Mouse (Mus musculus) cortical plate, adult 2 months (tissue): ENCODE measurements around the gene Svip. TPM values are rescaled to one million over a fixed set of nuclear protein-coding genes. Genes with fewer than 3 reads are reported as not detected.

Experiments used
- H3K27ac ChIP-seq: fragments of 200-500 bp; 2 replicates; pipeline ENCODE4 v1.5.1; 2012; ENCODE audit warnings: low read length, control low read depth, inconsistent platforms; ENCODE audit not compliant: insufficient read depth
- H3K4me1 ChIP-seq: fragments of 200-500 bp; 2 replicates; pipeline ENCODE4 v1.6.1; 2011; ENCODE audit warnings: low read length; ENCODE audit not compliant: control insufficient read depth, insufficient read depth
- H3K4me3 ChIP-seq: fragments of 200-500 bp; 2 replicates; pipeline ENCODE4 v1.5.1; 2011; ENCODE audit warnings: mild to moderate bottlenecking, low read length, control low read depth; ENCODE audit not compliant: insufficient read depth
- CTCF ChIP-seq: fragments of 200-500 bp; IDR thresholded peaks from 2 replicates; pipeline ENCODE4 v1.5.1; 2011; ENCODE audit warnings: mild to moderate bottlenecking, control low read depth, low read length; ENCODE audit not compliant: insufficient read depth; ENCODE audit errors: extremely low read depth
- POLR2A ChIP-seq: fragments of 200-500 bp; IDR thresholded peaks from 2 replicates; pipeline ENCODE4 v1.6.1; 2011; ENCODE audit warnings: mild to moderate bottlenecking, low read length, control low read depth; ENCODE audit not compliant: insufficient read depth; ENCODE audit errors: extremely low read depth
- polyA plus RNA-seq: library from polyadenylated mRNA; depleted of rRNA; stranded (reverse); fragments of >200 nt; gene quantifications from 2 replicates; pipeline ENCODE4 v1.2.3, GENCODE M21; 2012; rRNA removed

Svip gene
- polyA plus RNA-seq, result 41.7 and 42.7 TPM in 2 replicates

DNA sequence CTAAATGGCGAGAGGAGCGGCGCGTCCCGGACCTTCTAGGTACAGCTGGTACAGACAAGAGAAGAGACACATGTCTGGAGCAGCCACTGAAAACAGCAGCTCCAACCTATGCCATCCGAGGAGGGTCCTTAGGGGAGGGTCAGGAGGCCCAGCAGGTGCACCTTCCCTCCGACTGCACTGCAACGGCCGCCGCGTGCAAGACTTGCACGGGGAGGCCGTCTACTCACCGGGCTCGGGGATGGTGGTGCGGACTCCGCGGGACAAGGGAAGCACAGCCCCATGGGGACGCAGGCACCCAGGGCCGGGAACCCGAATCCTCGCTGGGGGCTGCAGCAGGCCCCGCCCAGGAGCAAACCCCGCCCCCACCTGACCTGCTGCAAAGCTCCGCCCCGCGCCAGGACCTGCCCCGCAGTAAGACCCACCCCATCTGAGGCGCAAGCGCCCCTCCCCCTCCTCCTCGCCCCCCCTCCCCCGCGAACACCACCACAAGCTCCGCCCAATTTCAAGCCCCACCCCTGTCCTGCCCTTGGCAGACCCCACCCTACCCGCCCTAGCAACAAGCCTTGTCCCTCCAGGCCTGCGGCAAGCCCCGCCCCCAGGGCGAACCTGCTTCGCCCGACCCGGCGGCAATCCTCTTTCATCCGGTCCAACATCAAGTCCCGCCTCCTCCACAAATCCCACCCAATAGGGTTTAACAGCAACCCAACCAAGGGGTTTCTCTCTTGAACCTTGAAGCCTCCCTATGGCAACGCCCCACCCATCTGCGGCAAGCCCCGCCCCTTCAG lies at the start of gene Svip:
Gene Svip (minus strand): TSS at position 508 of the 785 bp plus-strand sequence.
- TF ChIP-seq CTCF (no peak), POLR2A (peak; percentile 51; the same call in 1 of the 2 replicates)
- peak within 1 kb of the TSS; percentile 37; the same call in 1 of the 2 replicates for H3K27ac ChIP-seq
- H3K4me3 ChIP-seq, result peak within 1 kb of the TSS; percentile 49
- no peaks in the 10 kb centered on the region; the same call in 1 of the 2 replicates for H3K4me1 ChIP-seq

DNA sequence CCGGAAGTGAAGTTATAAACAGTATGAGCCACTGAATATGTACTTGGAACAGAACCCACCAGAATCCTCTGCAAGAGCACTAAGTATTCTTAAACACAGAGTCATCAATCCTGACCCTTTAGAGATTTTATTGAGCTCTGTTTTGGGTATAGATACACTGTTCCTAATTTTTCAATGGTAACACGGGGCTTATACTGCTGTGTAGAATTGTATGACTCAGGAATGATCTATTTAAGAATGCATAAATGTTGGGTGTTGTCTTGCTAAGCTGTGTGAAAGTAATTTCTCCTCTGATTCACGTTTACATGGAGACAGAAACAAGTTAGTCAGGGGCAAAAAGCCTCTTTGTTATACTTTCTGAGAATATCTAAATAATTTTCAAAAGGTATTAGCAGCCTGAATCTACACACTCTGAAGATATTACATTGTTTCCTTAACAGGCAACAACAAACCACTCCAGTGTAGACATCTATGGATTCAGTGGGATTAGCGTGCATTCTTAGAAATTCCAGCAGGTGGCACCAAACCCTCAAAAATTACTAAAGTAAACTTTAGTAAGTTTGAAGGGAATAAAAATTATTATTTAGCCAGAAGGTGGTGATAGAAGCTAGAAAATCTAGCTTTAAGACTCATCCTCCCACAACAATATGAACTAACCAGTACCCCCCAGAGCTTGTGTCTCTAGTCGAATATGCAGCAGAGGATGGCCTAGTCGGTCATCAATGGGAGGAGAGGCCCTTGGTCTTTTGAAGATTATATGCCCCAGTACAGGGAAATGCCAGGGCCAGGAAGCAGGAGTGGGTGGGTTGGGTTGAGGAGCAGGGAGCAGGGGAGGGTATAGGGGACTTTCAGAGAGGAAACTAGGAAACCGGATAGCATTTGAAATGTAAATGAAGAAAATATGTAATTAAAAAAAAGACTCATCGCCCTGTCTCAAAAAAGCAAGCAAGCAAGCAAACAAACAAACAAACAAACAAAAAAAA lies 32.1 kb upstream of the Svip start:
- Histone ChIP-seq H3K4me1 (no peaks in the 10 kb centered on the region), H3K4me3 (no peak overlapping the region), H3K27ac (no peak overlapping the region)
- no peak for TF ChIP-seq CTCF
- no peak for TF ChIP-seq POLR2A

DNA sequence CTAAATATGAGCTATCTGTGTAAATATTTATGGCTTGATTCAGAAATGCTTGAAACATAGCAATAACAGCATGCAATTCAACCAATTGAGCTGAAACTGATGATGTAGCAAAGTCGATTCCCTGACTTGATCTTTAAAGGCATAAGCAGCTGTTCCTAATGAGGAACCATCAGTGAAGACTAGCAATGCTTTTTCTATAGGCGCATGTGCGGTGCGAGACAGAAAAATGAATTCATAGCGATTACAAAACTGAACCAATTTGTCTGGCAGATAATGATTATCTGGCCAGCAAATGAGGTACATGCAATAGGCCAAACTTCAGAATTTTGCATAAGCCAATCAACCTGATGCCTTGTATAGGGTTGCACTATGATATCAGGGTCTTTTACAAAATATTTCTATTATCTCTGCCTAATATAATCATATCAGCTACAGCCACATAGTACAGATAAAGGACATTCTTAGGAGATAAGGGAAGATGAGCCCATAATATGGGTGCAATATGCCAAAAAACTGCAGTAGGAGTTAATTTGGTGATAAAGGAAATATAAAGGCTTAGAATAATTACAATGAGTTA lies 18.3 kb upstream of the Svip start:
- TF ChIP-seq POLR2A (no peak), CTCF (no peak)
- no peak overlapping the region for H3K4me3 ChIP-seq
- no peaks in the 10 kb centered on the region for H3K4me1 ChIP-seq
- H3K27ac ChIP-seq, result no peak overlapping the region

DNA sequence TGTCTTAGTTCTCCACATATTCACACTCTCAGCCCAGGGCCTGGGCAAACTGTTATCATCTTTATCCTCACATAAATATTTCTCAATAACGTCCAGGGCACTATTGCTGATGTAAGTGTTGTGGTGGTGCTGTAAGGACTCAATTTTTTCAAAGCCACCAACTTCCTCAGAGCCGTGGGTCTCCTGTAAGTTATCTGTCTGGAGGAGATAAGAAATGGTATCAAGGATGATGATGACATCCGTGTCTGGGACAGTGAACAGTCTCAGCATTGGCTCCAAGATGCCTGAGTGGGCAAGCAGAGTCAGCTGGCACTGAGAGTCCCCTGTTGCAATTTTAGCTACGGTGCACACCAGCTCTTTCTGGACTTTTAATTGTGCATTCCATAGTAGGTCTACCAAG lies 16.2 kb upstream of the Svip start:
- Histone ChIP-seq H3K4me3 (no peak overlapping the region), H3K4me1 (no peaks in the 10 kb centered on the region), H3K27ac (no peak overlapping the region)
- TF ChIP-seq POLR2A, result no peak
- TF ChIP-seq CTCF, result no peak

DNA sequence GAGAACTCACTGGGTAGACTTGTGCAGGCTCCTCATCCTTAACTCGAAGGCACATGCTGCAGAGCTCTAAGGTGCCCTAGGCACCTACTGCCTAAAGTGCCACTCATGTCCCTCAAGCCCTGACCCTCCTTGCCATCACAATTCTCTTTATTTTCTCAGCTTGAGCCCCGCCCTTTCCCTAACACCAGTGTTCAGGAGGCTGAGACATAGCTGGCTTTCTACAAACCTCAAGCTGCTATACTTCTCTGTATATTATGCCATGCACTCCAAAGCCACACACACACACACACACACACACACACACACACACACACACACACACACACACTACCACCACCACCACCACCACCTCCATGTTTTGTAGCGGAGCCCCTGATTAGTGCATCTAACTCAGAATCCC lies 9.8 kb upstream of the Svip start, which contains the start of gene 1700015G11Rik:
Gene 1700015G11Rik (minus strand): TSS at position 101 of the 400 bp plus-strand sequence.
- H3K27ac ChIP-seq, result no peak within 1 kb of the TSS
- H3K4me1 ChIP-seq, result no peaks in the 10 kb centered on the region
- H3K4me3 ChIP-seq, result no peak within 1 kb of the TSS
- TF ChIP-seq CTCF, result no peak
- no peak for TF ChIP-seq POLR2A

DNA sequence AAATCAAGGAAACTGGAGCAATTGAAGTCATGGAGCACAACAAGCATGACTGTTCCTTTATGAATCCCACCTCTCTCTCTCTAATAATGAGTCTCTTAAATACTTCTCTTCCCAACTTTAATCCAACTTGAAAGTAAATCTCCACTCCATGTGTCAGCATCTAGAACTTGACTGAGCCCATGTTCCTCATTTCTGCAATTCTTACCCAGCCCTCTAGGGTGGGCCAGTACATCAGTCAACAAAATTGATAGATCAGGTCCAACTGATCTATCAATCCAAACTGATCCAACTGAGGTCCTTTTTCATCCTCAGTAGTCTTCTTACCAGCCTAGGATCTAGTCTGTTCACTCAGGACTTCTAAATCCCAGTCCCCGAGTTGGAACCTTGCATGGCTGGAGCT lies 9.4 kb upstream of the Svip start:
- Histone ChIP-seq H3K4me1 (no peaks in the 10 kb centered on the region), H3K27ac (no peak overlapping the region), H3K4me3 (no peak overlapping the region)
- TF ChIP-seq POLR2A, result no peak
- TF ChIP-seq CTCF, result no peak

DNA sequence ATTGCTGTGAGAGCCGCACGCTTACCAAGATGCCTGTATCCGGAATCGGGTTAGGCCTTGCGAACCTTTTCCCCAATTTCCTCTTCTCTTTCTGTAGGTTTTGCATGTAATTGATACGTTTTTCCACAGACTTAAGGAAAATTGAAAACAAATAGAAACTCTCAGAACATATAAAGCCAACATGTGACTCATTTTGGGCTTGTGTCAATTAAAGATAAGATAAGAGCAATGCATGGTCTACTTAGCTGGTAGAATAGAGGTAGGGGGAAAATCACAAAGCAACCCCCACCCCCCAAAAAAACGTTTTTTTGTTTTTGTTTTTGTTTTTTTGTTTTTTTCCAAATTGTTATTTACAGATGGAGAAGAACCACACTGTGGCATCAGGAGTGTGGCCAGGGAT lies 7.6 kb upstream of the Svip start:
- H3K4me3 ChIP-seq, result no peak overlapping the region
- TF ChIP-seq CTCF (no peak), POLR2A (no peak)
- H3K27ac ChIP-seq, result no peak overlapping the region
- no peaks in the 10 kb centered on the region for H3K4me1 ChIP-seq

DNA sequence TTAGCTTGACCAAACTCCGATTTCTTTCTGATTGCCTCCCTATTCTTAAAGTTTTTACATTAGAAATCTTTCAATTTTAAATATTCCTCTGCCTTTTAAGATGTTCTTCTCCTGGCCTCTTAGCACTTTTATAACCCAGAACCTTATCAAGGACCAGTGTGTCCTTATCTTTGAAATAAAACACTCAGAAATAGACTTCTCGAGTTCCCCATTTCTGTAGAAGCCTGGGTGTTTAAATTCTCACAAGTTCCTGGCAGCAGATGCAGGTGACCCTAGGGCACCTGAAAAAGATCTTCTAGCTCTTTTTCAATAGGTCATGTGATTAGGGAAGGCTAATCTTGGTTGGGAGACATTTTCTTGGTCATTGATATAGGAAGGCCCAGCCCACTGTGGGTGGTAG lies 1.3 kb upstream of the Svip start:
- TF ChIP-seq CTCF (no peak), POLR2A (no peak)
- Histone ChIP-seq H3K27ac (no peak overlapping the region), H3K4me3 (no peak overlapping the region), H3K4me1 (no peaks in the 10 kb centered on the region; the same call in 1 of the 2 replicates)

DNA sequence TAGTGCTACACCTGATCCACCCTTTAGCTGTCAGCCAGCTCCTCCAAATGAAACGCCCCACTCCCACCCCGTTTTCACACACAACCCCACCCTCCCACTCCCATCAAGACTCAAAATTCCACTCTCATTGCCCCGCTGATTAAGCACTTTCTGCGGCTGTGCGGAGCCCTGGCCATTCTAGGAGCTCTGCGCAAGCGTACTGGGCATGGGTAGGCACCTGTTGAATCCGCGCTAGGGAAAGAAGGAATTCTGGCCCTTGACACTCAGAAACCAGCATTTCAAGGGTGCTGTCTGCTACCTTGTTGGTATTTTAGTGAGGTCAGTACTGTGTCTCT lies 445 bp upstream of the Svip start:
- TF ChIP-seq CTCF, result no peak
- TF ChIP-seq POLR2A, result no peak
- H3K27ac ChIP-seq, result no peak overlapping the region
- H3K4me3 ChIP-seq, result peak overlapping the region; percentile 49
- no peaks in the 10 kb centered on the region; the same call in 1 of the 2 replicates for H3K4me1 ChIP-seq
